8 mouse cellular contexts compared by ENCODE assay signal in the genomic region with DNA sequence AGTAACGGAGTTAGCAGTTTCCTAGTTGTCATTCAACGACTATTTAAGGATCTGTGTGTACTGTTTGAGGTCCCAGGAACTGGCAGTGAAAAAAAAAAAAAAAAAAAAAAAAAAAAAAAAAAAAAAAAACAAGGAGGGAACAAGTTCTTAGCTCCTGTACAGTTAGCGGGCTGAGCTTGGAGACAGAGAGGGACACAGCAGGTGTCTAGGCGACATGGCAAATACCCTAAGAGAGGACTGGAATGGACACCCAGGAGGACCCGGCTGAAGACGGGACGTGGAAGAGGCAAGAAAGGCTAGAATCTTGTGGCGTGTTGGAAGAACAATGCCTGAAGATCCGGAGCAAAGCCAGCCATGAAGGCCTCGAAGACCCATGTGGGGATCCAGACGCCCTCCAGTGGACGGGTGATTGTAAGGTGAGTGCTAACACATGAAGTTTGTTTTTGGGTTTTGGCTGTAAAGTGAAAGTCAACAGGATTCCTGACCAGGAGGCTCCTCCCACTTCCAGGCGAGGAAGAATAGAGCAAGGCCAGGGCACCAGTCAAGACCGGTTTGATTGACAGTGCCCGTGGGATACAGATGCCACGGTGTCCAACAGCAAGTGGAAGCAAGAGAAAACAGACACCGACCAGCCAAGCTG. TPM values are rescaled to one million over a fixed set of nuclear protein-coding genes. Genes with fewer than 3 reads are reported as not detected.
DNase-seq lines count a peak whose midpoint lies in the region; ATAC-seq and TF ChIP-seq lines count a peak whose summit lies in the region.

No protein-coding gene starts in this region.

- H3K4me1 ChIP-seq in forebrain, embryonic 12.5 days = peaks cover 5% of the 10 kb centered on the region; the same call in 1 of the 2 replicates
- H3K4me1 ChIP-seq in forebrain, postnatal 0 days (ENCODE audit: insufficient read depth) = no peaks in the 10 kb centered on the region
- peaks cover 31% of the 10 kb centered on the region for H3K4me1 ChIP-seq in limb, embryonic 12.5 days (replicated peaks)

- no peaks in the 10 kb centered on the region for H3K9me3 ChIP-seq in forebrain, embryonic 12.5 days
- H3K9me3 ChIP-seq in forebrain, postnatal 0 days (ENCODE audit: low read length) = no peaks in the 10 kb centered on the region
- H3K9me3 ChIP-seq in limb, embryonic 12.5 days = no peaks in the 10 kb centered on the region

- H3K36me3 ChIP-seq in forebrain, embryonic 12.5 days (replicated peaks) = no peaks in the 10 kb centered on the region
- H3K36me3 ChIP-seq in forebrain, postnatal 0 days (ENCODE audit: insufficient read depth) = no peaks in the 10 kb centered on the region
- no peaks in the 10 kb centered on the region for H3K36me3 ChIP-seq in limb, embryonic 12.5 days

- no peak overlapping the region for H3K4me3 ChIP-seq in forebrain, embryonic 12.5 days (replicated peaks)
- H3K4me3 ChIP-seq in forebrain, postnatal 0 days (ENCODE audit: low read depth, low read length) = no peak overlapping the region
- no peak overlapping the region for H3K4me3 ChIP-seq in limb, embryonic 12.5 days (replicated peaks)

- peak overlapping the region; percentile 17; the same call in 1 of the 2 replicates for H3K4me2 ChIP-seq in forebrain, embryonic 12.5 days
- H3K4me2 ChIP-seq in forebrain, postnatal 0 days (ENCODE audit: low read depth) = no peak overlapping the region
- 0 out of 2 replicates have a peak overlapping the region, but pooled peaks have one; percentile 15 for H3K4me2 ChIP-seq in limb, embryonic 12.5 days

- no peak for ATAC-seq in forebrain, embryonic 12.5 days (ENCODE audit: low FRiP score)
- ATAC-seq in forebrain, postnatal 0 days = no peak
- peak; percentile 43 to 65 for ATAC-seq in hematopoietic stem cell, adult 5-6 weeks (replicated peaks in 1 of 2; ENCODE audit: insufficient read depth in 1 of 2, low FRiP score in 2 of 2, low TSS enrichment in 1 of 2, low read depth in 1 of 2, poor library complexity in 2 of 2, severe bottlenecking in 2 of 2)
- ATAC-seq in limb, embryonic 12.5 days (ENCODE audit: insufficient number of reproducible peaks, insufficient read depth, low FRiP score, low TSS enrichment, low read depth) = peak; percentile 67; the same call in 1 of the 2 replicates

- WGBS in forebrain, embryonic 12.5 days = 21% methylated on average over 17 of the region's 17 CpGs
- 32% methylated on average over 17 of the region's 17 CpGs for WGBS in forebrain, postnatal 0 days
- 33% methylated on average over 17 of the region's 17 CpGs for WGBS in limb, embryonic 12.5 days

- TF ChIP-seq CTCF in forebrain, postnatal 0 days (IDR thresholded peaks at IDR 0.05; ENCODE audit: low read depth) = no peak

- H3K27ac ChIP-seq in forebrain, embryonic 12.5 days = no peak overlapping the region
- no peak overlapping the region for H3K27ac ChIP-seq in forebrain, postnatal 0 days (ENCODE audit: low read depth, low read length)
- H3K27ac ChIP-seq in limb, embryonic 12.5 days = no peak overlapping the region

- H3K27me3 ChIP-seq in forebrain, embryonic 12.5 days = peaks cover 27% of the 10 kb centered on the region
- H3K27me3 ChIP-seq in forebrain, postnatal 0 days (ENCODE audit: insufficient read depth, low read length) = peaks cover 9% of the 10 kb centered on the region; the same call in 1 of the 2 replicates
- H3K27me3 ChIP-seq in limb, embryonic 12.5 days = peaks cover 11% of the 10 kb centered on the region; the same call in 1 of the 2 replicates

- DNase-seq in forebrain, postnatal 0 days = no peak
- DNase-seq in brain, adult 2 months (ENCODE audit: low read depth, low spot score) = peak; percentile 5
- peak; percentile 50 for DNase-seq in naive thymus-derived CD4-positive, alpha-beta T cell, adult 2 months (ENCODE audit: low read depth)
- no peak for DNase-seq in layer of hippocampus, adult 9-10 months (ENCODE audit: low spot score)
- DNase-seq in gastrocnemius, postnatal 25 days = no peak

- no peak overlapping the region for H3K9ac ChIP-seq in forebrain, embryonic 12.5 days
- no peak overlapping the region for H3K9ac ChIP-seq in forebrain, postnatal 0 days
- H3K9ac ChIP-seq in limb, embryonic 12.5 days (replicated peaks) = no peak overlapping the region

RNA-seq across cellular contexts. Expression of gene Tmem30b, which starts 8.6 kb away (rescaled TPM):
- polyA plus RNA-seq in forebrain, embryonic 12.5 days (2016; fragmentation: Nextera tagmentation; extraction: Ambion mirVana) = 2.2 and 3.1 TPM in 2 replicates
- 0.23 and 0.43 TPM in 2 replicates for total RNA-seq in forebrain, postnatal 0 days (2014; rRNA removed)
- polyA plus RNA-seq in forebrain, postnatal 0 days (2015; fragmentation: Nextera tagmentation; extraction: Ambion mirVana) = 0.23 and 0.34 TPM in 2 replicates
- not detected in 2 replicates for total RNA-seq in hematopoietic stem cell, adult 5-6 weeks (2017)
- polyA plus RNA-seq in limb, embryonic 12.5 days (2016; fragmentation: Nextera tagmentation; extraction: Ambion mirVana) = 21.4 and 27.9 TPM in 2 replicates
- under 1 TPM; 0.21 to 0.46 TPM for total RNA-seq in gastrocnemius, postnatal 25 days (2021)

RNA-seq across cellular contexts. Expression of gene Prkch, which starts 47.0 kb away (rescaled TPM):
- 4.6 and 6.0 TPM in 2 replicates for polyA plus RNA-seq in forebrain, embryonic 12.5 days (2016; fragmentation: Nextera tagmentation; extraction: Ambion mirVana)
- total RNA-seq in forebrain, postnatal 0 days (2014; rRNA removed) = 15.1 and 16.7 TPM in 2 replicates
- 8.4 and 10.4 TPM in 2 replicates for polyA plus RNA-seq in forebrain, postnatal 0 days (2015; fragmentation: Nextera tagmentation; extraction: Ambion mirVana)
- 36.1 and 42.8 TPM in 2 replicates for total RNA-seq in hematopoietic stem cell, adult 5-6 weeks (2017)
- polyA plus RNA-seq in limb, embryonic 12.5 days (2016; fragmentation: Nextera tagmentation; extraction: Ambion mirVana) = 10.3 and 11.2 TPM in 2 replicates
- 1 to 10 TPM; 5.0 to 6.9 TPM for total RNA-seq in gastrocnemius, postnatal 25 days (2021)

Comparison
In these comparisons a context has a peak if more than half of its experiments do, and no peak if none do; other contexts are left out.
1. ATAC-seq: peak in hematopoietic stem cell, adult 5-6 weeks (2 of 2) and limb, embryonic 12.5 days (single experiment); none in forebrain, embryonic 12.5 days (single experiment) and forebrain, postnatal 0 days (single experiment).
2. DNase-seq: peak in brain, adult 2 months (single experiment) and naive thymus-derived CD4-positive, alpha-beta T cell, adult 2 months (single experiment); none in forebrain, postnatal 0 days (single experiment), layer of hippocampus, adult 9-10 months (single experiment) and gastrocnemius, postnatal 25 days (single experiment).